Mouse (Mus musculus): Measurements from ENCODE around the gene Svbp.
A peak's percentile ranks its signal among the peaks of the same experiment; 100 is the strongest.

Svbp gene

GRCm38 (mm10) chr4:119194909-119195581 lies at the start of gene Svbp:
Gene Svbp (plus strand): TSS chr4:119195306.
- DNase-seq (ENCODE audit: low spot score in 2 of 2): peak; percentile 77 to 90

GRCm38 (mm10) chr4:119146816-119147215 lies 48.3 kb upstream of the Svbp start:
- no peak for DNase-seq (ENCODE audit: low spot score in 2 of 2)

- DNase-seq (ENCODE audit: low spot score in 2 of 2): no peak
Observed at GRCm38 (mm10) chr4:119147347-119147746, 47.8 kb upstream of the Svbp start.

GRCm38 (mm10) chr4:119148741-119149140 lies 46.4 kb upstream of the Svbp start:
- no peak for DNase-seq (ENCODE audit: low spot score in 2 of 2)

- peak in 1 of 2 experiments; percentile 62 for DNase-seq (ENCODE audit: low spot score in 2 of 2)
Observed at GRCm38 (mm10) chr4:119157186-119157585, 37.9 kb upstream of the Svbp start.

DNA sequence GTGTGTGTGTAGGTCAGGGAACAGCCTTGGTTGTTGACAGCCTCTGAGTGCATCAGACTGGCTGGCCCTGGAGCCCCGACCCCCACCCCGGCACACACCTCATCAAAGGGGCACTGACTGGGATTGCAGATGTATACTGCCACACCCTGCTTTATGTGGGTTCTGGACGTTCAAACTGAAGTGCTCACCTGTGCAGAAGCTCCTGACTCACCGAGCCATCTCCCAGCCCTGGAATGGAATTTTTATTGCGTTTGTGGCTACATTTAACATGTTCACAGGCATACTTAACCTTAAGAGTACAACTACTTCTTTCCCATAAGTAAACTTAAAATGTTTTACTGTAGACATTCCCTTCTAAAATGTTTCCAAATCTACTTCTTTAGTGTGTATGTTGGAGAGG lies 37.2 kb upstream of the Svbp start:
- DNase-seq (ENCODE audit: low spot score in 2 of 2): no peak

DNA sequence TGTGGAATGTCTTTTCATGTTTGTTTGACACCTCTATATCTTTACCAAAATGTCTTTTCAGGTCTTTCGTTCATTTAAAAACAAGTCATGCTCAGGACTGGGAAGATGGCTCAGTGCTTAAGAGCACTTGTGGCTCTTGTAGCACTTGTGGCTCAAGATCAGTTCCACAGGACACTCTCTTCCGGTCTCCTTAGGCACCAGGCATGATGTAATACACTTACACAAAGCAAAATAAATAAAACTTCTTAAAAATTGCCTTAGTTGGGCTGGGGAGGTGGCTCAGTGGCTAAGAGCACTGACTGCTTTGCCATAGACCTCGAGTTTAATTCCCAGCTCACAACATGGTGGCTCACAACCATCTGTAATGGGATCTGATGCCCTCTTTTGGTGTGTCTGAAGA lies 33.7 kb upstream of the Svbp start:
- DNase-seq (ENCODE audit: low spot score in 2 of 2): no peak

DNA sequence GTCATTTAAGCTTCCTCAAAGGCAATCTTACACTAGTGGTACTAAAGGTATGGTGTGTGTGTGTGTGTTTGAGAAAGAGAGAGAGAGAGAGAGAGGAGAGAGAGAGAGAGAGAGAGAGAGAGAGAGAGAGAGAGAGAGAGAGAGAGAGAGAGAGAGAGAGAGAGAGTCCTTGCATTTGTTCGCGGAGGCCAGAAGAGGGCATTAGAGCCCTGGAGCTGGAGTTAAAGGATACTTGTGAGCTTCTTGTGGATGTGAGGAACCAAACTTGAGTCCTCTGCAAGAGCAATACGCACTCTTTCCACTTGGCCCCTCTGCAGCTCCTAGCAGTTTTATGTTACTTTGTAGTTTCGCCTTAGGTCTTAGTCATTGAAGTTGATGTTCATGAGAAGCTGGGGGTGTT lies 32.1 kb upstream of the Svbp start:
- DNase-seq (ENCODE audit: low spot score in 2 of 2): no peak

- DNase-seq (ENCODE audit: low spot score in 2 of 2): no peak
Observed at GRCm38 (mm10) chr4:119165916-119166315, 29.2 kb upstream of the Svbp start.

DNA sequence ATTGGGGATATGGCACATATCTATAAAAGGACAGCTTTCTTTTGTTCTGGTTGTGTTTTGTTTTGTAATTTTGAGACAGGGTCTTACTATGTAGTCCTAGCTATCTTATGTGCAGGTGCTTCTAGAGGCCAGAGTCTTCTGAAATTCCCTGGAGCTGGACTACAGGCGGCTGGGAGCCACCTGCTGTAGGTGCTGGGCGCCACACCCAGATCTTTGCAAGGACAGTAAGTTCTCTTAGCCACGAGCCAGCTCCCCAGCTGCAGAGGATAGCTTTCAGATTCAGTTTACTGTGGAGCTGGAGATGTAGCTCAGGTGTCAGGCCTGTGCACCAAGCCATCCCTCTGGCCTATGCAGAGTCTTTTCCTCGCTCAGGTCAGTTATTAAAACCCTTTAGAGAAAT lies 28.0 kb upstream of the Svbp start:
- DNase-seq (ENCODE audit: low spot score in 2 of 2): no peak

- DNase-seq (ENCODE audit: low spot score in 2 of 2): peak; percentile 77 to 85
Observed at GRCm38 (mm10) chr4:119167663-119168062, 27.4 kb upstream of the Svbp start.

GRCm38 (mm10) chr4:119172919-119173650 lies 22.0 kb upstream of the Svbp start:
- no peak for DNase-seq (ENCODE audit: low spot score in 2 of 2)

- peak; percentile 83 to 93 for DNase-seq (ENCODE audit: low spot score in 2 of 2)
Observed at GRCm38 (mm10) chr4:119173851-119174453, 21.2 kb upstream of the Svbp start, which contains the start of gene Zfp691. Gene Zfp691 (minus strand): TSS chr4:119174195.

- no peak for DNase-seq (ENCODE audit: low spot score in 2 of 2)
Observed at GRCm38 (mm10) chr4:119177702-119178101, 17.4 kb upstream of the Svbp start.

GRCm38 (mm10) chr4:119178331-119178730 lies 16.8 kb upstream of the Svbp start:
- DNase-seq (ENCODE audit: low spot score in 2 of 2): no peak

GRCm38 (mm10) chr4:119180133-119180707 lies 14.9 kb upstream of the Svbp start:
- no peak for DNase-seq (ENCODE audit: low spot score in 2 of 2)

DNA sequence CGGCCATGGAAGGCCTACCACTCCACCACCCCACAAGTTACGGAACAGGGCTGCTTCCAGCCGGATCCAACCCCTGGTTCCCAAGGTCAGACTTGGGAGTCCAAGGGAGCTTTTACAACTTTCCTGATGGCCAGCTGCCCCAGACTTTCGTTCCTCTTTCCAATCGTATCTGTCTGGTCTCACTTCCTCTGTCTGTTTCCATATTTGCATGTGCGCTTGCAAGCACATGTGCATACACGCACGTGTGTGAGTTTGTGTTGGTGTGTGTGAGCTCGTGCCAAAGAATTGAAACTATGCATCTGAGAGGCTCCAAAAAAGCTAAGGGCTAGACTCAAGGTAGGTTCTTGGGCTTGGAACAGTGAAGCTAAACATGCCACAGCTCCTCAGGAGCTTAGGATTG lies 13.7 kb upstream of the Svbp start:
- no peak for DNase-seq (ENCODE audit: low spot score in 2 of 2)

DNA sequence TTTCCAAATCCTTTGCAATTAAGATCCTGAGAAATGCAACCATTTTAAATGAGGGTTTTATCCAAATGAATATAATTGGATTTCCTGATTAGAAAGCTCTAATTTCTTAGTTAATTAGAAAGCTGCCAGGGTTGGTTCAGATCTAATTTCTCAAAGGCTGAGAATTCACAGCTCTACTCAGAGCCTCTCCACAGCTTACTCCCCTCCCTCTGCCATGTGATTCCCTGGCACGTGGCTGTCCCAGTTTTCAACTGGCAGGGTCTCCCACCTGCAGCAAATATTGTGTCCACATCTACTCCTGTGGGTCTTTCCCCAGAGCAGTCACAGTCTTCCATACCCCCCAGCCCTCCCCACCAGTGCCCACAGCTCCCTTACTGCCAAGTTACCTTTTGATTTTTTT lies 11.6 kb upstream of the Svbp start:
- DNase-seq (ENCODE audit: low spot score in 2 of 2): no peak

DNA sequence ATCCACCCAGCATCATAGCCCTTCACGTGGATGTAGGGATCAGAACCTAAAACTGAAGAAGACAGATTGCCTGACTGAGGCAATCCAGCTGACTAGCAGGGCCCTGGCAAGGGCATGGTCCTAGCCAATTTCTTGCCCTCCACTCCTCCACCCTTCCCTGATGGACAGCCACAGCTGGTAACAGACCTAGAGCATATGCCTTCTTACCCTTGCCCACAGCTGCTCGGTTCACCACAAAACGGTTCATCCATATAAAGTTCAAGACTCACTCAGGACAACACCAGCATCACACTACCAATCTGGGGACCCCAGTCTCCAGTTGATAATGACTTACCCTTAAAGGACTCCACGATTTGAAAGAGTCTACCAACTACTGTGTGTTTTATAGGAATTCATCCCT lies 9.3 kb upstream of the Svbp start:
- no peak for DNase-seq (ENCODE audit: low spot score in 2 of 2)

DNA sequence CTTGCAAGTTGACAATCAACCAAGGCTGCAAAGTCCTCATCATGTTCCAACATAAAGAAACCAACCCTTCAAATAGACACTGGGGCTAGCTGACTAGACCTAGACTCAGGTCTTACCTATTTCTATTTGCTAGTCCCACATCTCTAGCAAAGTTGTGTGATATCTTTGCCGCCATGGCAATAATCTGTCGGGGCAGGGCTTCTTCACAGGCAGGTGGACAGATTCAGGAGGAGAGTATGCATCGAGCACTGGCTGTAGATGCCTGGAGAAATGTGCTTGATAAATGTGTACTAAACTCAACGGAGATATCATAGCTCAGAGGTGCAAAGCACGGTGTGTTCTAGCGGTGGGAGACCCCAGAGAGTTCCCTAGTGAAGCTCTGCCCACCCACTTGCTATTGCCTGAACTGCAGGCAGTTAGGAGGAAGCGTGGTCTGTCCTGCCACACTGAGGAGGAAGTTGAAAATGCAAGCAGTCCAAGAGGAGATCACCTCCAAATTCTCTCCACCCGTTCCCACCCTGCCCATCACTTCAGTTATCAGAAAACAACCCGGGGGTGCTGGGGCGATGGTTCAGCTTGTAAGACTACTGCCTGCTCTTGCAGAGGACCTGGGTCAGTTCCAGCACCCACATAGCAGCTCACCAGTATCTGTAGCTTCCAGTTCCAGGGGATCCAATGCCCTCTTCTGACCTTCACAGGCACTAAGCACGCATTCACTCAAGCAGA lies 6.9 kb upstream of the Svbp start:
- no peak for DNase-seq (ENCODE audit: low spot score in 2 of 2)

DNA sequence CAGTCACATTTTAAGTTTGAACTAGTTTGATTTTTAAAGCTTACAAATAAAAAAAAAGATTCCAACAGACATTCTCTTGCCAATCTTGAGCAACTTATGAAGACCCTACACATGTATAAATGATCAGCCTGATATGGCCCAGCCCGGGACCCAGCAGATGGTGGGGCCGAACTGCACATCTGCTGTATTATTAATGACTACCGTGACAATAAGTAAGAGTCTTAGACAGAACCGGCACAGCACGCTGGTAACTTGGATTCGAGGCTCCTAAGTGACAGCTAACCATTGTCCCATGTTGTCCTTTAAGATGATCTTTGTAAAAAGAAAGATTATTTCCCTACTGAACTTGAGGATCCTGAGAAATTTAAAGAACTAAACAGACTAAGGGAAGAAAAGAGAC lies 5.7 kb upstream of the Svbp start:
- no peak for DNase-seq (ENCODE audit: low spot score in 2 of 2)

DNA sequence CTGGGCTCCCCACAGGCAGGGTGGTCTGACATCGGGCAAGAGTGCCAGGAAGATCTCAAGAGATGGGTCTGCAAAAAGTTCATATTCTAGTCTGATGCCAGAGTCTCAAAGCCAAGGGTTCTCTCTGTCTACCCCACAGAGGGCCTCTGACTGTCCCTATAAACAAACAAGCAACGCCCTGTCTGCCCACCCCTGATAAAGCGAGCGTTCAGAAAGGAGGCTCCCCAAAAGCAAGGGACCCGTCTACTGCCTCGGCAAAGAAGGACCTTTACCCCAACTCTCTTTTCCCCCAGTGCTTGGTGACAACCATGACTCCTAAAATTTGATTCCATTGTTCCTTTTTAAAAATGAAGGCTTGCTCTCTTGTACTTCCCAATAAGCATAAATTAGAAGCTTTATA lies 5.2 kb upstream of the Svbp start, which contains the start of gene Ermap:
Gene Ermap (minus strand): TSS at position 148 of the 400 bp plus-strand sequence.
- DNase-seq (ENCODE audit: low spot score in 2 of 2): no peak

Measured in cerebellum, postnatal 4 days (tissue).